Mouse (Mus musculus): ENCODE results near the gene Ankrd34c.

- TF ChIP-seq POLR2A (IDR thresholded peaks at IDR 0.05; ENCODE audit: insufficient read length, low read depth) (no peak), TCF12 (IDR thresholded peaks at IDR 0.05; ENCODE audit: insufficient read depth, poor library complexity, severe bottlenecking) (no peak), SRF (IDR thresholded peaks at IDR 0.05; ENCODE audit: control insufficient read depth, insufficient read length, low read depth) (no peak), USF1 (IDR thresholded peaks at IDR 0.05; ENCODE audit: low read depth) (no peak), CEBPB (IDR thresholded peaks at IDR 0.05; ENCODE audit: insufficient read depth, poor library complexity, severe bottlenecking) (no peak), E2F4 (IDR thresholded peaks at IDR 0.05; ENCODE audit: insufficient read depth) (no peak), POLR2AphosphoS2 (IDR thresholded peaks at IDR 0.05; ENCODE audit: insufficient read length, low read depth) (no peak), REST (IDR thresholded peaks at IDR 0.05; ENCODE audit: insufficient read depth, insufficient read length) (no peak), MAX (IDR thresholded peaks at IDR 0.05; ENCODE audit: low read depth) (no peak), MYOD1 (IDR thresholded peaks at IDR 0.05; ENCODE audit: control insufficient read depth in 1 of 3, insufficient read length in 2 of 3, low read depth in 2 of 3) (no peak), MYOG (IDR thresholded peaks at IDR 0.05; ENCODE audit: control insufficient read depth in 1 of 3, insufficient read depth in 1 of 3, insufficient read length in 2 of 3, low read depth in 2 of 3) (no peak), TCF3 (IDR thresholded peaks at IDR 0.05; ENCODE audit: insufficient read length, low read depth) (no peak)
These were observed 37.3 kb downstream of the Ankrd34c start for GRCm38 (mm10) chr9:89700910-89701457.

Measured in myocyte (in vitro differentiated cells).